Mouse (Mus musculus) gastrocnemius, postnatal 4 days (tissue): ENCODE results near the gene Abca1. TPM values are rescaled to one million over a fixed set of nuclear protein-coding genes. Genes with fewer than 3 reads are reported as not detected.

ENCODE experiments used
- DNase-seq, 2 experiments: peaks; one replicate each; pipeline ENCODE4 v3.0.0; 2021 to 2022; ENCODE audit warnings: low spot score in 2 of 2, mixed read lengths in 2 of 2
- total RNA-seq, 2 experiments: library from RNA; stranded (reverse); gene quantifications; 2 replicates each; pipeline ENCODE4 v1.2.3; 2021

The Abca1 gene
- total RNA-seq, 2 experiments from 2014 or later, result 13.1 to 17.0 TPM

DNA sequence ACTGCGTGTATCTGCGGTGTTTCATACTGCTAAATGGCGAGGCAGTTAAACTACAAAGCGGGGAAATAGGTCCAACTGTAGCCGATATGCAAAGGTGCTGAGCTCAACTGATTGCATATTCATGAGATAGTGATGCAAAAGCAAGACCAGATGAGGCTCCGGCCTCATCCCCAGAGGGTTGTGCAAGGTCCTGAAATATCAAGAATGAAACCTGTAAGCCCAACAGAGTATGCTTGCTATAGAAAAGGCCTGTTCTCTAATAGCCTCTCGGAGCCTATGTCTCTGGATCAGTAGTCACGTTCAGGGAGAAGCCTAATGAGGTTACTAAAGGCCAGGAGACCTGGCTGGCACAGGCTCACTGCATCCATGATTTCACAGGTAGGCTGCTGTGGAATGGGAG lies 9.2 kb downstream of the Abca1 start:
- no peak for DNase-seq

GRCm38 (mm10) chr4:53149644-53150043 lies 10.1 kb downstream of the Abca1 start:
- no peak for DNase-seq

DNA sequence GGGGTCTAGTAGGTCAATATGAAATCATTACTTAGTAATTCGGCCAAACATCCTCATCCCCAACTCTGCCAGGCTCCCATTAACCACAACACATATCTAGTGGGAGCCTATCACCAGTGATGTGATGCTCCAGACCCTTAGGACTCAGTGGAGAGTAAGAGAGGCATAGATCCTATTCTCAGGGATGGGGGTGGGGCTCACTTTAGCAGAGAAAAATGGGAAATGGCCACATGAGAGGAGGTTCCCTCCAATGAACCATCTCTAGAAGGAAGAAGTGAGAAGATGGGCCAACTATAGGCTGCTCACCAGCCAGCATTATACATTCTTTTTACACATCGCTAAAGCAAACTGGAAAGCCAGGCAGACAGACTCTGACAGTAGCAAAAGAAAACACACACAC lies 10.9 kb downstream of the Abca1 start:
- DNase-seq, result no peak

DNA sequence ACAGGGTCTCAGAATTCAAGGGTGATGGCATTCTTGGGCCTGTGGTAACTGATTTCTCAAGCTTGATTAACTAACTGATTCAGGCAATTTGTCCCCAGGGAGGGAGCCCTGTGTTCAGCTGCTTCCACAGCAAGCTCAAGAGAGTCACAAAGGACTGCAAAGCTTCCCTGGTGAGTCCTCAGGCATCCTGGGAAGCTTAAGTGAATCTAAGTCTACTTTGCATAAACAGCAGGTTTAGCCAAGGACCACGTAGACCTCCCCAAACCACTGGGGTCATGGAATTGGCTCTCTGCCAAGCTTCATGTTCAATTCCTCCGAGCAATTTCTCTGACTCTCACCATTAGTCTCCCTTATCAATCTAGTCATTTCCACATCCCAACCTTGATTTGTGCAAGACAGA lies 12.2 kb downstream of the Abca1 start:
- DNase-seq, result no peak

- DNase-seq, result no peak
Observed at GRCm38 (mm10) chr4:53147046-53147445, 12.6 kb downstream of the Abca1 start.

GRCm38 (mm10) chr4:53146227-53146949 lies 13.3 kb downstream of the Abca1 start:
- no peak for DNase-seq

DNA sequence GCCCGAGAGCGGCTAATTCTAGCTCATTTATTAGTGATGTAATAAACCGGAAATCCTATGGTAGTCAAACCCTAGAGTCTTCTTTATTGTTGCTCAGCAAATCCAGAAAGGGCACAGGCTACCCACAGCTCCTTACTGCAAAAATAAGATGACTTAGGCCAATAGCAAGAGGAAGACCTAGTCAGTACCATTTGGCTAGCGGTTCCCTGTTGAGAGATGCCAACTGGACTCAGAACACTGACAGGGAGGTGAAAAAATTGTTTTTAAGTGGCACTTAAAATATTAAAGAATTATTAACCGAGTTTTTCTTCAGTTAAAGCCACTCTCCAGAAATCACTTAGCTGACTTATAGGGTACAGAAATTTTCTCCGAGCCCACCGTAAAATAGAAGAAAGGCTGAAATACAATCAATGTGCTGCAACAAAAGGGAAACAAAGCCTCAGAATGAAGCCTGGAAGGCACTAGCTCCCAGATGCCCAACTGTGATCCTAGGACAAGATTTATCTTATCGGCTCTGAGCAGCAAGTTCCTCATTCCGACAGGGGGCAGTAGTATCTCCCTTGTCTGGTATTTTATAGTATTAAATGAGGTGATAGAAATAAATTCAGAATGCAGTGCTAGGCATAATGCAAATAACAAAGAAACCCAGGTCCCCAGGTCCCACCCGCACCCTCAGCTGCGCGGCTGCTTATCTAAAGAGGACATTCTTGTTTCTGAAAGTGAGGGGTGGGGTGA lies 14.1 kb downstream of the Abca1 start:
- DNase-seq, result no peak

- DNase-seq, result no peak
Observed at GRCm38 (mm10) chr4:53144571-53144970, 15.1 kb downstream of the Abca1 start.

GRCm38 (mm10) chr4:53144021-53144420 lies 15.7 kb downstream of the Abca1 start:
- DNase-seq, result no peak

DNA sequence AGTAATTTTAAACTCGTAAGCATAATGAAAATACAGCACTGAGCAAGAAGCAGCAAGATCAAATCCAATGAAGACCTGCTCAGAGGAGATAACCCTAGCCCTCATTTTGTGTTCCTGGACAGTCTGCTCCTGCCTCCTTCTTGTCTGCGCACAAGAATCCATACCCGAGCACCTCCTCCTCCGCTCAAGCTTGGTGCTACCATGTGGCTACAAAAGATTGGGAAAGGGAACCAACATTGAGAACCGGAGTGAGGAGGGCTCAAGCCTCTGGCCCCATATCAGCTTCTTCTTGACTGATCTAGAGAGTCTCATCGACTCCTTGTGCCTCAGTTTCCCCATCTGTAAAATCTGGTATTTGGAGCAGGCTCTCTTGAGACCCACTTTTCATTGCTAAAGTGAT lies 19.0 kb downstream of the Abca1 start:
- DNase-seq, result no peak

DNA sequence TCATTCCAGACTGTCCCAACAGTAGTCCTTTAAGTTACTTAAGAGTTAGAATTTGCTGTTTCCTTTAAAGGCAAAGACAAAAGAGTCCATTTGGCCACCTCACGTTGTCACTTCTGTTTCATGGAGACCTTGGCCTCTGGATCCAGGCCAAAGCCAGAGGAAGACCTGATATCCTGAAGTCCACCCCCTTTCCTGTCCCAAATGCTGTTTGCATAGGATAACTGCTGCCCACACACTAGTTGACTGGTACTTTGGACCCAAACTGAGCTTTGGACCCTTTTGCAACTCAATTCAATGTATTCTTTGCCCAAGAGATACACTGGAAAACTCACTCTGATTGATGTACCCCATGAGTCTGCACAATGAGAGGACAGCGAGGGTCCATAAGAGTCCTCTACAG lies 20.2 kb downstream of the Abca1 start:
- no peak for DNase-seq

GRCm38 (mm10) chr4:53138974-53139373 lies 20.7 kb downstream of the Abca1 start:
- DNase-seq, result no peak

GRCm38 (mm10) chr4:53137087-53137486 lies 22.6 kb downstream of the Abca1 start:
- no peak for DNase-seq

DNA sequence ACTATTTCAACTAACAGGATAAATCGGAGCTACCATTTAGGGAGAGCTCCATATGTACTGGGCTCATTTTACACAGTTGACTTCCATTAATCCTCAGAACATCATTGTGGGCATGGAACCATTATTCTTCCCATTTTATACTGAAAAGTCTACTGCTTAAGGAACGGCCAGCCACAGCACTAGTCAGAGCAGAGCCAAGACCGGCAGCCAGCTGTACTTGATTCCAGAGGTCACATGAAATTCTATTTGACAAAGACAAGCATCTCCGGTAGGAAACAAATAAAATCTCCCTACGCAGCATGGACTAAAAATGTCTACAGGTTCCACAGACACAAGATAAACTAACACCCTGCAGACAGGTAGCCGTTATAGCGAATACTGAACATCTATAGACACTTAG lies 24.9 kb downstream of the Abca1 start:
- DNase-seq, result no peak

GRCm38 (mm10) chr4:53133995-53134394 lies 25.7 kb downstream of the Abca1 start:
- DNase-seq, result no peak

DNA sequence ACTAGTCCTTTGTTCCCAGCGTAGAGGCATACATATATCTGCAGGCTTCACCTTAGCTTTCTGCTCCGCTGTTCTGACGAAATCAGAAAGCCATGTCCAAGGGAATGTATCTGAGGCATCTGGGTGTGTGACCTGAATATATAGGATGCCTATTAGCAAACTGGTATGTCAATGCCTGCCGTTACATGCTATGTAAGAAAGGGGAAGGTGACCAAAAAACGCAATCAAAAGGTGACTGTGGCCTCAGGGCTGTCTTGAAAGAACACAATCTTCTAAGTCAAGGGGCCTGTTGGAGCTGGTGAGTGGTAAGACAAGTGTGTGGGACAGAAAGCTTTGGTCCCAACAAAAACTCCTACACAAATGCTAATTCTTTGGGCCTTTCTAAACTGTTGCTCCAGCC lies 28.2 kb downstream of the Abca1 start:
- no peak for DNase-seq

DNA sequence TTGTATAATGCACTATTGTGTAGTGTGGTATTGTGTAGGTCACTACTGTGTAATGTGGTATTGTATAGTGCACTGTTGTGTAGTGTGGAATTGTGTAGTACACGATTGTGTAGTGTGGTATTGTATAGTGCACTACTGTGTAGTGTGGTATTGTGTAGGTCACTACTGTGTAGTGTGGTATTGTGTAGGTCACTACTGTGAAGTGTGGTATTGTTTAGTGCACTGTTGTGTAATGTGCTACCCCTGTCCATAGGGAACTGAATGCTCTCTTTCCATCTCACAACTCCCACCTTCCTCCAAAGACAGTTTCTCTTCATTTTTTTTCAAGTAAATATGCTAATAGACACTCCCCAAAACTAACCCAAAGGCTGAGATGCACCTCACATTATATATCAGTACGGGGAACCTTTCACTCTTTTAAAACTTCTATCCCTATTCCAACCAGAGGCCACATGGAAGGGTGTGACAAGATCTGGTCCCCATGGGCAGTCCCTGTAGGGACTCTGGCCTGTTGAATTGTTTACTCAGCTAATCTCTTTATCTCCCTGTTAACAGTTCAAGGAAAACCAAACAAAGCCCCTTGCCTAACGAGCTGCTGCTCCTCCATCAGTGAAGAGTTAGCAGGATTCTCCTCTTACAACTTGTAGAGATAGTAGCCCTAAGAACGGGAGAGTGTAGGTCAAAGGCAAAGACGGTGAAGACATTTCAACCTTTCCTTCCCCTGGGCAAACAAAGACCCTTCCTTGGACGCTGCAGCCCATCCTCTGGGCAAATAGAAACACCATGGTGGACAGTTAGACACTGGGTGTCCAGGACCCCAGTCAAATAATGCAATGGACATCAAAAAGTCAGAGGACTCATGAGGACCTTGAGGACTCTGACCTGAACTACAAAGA lies 28.8 kb downstream of the Abca1 start:
- DNase-seq, result no peak

DNA sequence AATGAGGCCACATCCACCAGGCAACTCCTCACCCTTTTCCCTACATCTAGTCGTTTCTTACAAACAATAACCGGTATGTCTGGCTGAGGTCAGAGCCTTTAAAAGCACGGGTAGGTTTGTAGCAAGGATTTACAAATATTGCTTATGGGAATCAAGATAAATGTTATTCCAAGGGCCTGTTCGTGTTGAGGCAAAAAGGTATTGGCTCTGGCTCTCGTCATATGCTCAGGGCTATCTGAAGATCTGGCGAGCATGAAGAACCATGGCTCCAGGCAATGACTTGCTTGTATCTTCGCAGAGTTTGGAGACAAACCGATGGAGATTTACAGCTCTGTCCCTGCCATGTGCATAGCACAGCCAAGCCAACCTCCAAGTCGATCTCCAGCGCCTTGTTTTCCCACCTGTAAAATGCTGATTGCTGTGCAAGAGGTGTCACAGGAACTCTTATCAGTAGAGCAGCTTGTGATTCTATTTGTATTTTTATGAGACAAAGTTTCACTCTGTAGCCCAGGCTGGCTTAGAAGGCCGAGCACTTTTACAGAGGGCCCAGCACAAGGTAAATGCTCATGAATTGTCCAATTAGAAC lies 29.9 kb downstream of the Abca1 start:
- DNase-seq, result no peak

DNA sequence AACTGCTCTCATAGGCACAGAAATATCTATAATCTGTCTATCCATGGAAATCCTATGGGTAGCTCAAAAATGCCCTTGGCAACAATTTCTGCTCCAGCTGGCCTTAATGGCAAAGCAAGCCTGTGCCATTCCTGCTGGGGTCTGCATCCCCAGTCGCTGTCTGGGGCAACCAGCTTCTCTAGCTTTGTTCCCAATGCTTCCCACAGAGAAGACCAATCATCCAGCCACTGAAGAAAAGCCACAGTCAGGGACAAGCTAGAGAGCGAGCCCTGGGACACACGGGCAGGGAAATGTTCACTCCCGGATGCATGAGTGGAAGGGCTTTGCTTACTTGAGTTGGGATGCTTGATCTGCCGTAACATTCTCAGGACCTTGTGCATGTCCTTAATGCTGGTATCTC lies 32.4 kb downstream of the Abca1 start:
- no peak for DNase-seq

DNA sequence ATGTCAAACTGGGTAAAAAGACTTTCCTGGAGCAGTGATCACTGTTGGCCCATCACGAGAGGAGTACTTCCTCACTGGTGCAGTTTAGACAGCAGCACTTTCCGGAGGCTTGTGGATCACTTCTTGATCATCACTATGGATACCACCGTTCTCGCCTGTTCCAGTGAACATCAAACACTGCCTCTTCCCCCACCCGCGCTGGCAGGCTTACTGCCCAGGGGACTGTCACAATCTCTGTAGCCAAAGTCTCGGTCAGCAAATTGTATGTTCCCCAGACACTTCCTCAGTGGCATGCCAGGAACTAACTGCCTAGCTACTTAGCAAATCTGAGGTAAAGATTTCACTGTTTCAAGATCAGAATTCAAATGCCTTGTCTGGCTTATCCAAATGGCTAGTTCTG lies 32.9 kb downstream of the Abca1 start:
- no peak for DNase-seq

GRCm38 (mm10) chr4:53124837-53125490 lies 34.7 kb downstream of the Abca1 start:
- no peak for DNase-seq
